Mouse (Mus musculus) adrenal gland, adult (tissue): ENCODE results near the gene Qdpr.

Source experiments
- DNase-seq, 2 experiments: peaks; one replicate each; pipeline ENCODE4 v3.0.0; 2022 to 2023; ENCODE audit warnings: low spot score in 1 of 2; ENCODE audit not compliant: inconsistent age in 2 of 2

Qdpr gene

DNA sequence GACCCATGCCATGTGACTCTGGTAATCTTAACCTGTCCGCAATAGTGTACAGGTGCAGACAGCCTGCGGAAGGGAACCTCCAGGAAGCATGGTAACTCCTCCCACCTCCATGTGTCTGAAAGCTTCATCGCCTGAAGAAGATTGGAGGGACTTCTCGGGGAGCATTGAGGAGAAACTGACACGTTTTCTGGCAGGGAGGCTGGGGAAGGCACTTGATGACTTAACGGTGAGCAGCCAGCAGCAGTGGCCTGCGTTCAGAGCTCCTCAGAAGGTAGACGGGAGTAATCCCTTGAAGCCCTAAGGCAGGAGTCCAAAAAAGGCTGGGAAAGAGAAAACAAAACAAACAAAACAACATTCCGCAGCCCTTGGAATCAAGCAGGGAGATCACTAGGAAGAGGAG is 4.4 kb upstream of the Qdpr start:
- peak in 1 of 2 experiments; percentile 13 for DNase-seq

DNA sequence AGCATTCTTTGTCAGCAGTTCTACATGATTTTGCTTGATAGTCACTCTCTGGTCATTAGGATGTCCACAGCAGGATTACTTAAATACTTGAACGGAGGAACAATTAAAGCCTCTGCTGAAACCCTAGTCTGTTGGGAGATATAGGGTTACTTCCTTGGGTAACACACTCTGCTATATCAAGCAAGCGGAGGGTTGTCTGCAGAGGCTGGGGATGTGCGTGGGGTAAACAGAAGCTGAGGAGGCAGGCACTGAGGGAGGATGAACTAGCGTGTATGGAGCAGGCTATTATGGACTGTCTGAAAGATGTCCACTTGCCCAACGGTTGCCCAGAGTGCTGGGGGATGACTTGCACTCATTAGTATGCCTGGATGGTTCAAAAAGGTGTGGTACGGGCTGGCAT is 3.4 kb upstream of the Qdpr start, which contains the start of gene Clrn2:
Clrn2 (plus strand) TSS at position 301 of the 400 bp plus-strand sequence.
- no peak for DNase-seq

DNA sequence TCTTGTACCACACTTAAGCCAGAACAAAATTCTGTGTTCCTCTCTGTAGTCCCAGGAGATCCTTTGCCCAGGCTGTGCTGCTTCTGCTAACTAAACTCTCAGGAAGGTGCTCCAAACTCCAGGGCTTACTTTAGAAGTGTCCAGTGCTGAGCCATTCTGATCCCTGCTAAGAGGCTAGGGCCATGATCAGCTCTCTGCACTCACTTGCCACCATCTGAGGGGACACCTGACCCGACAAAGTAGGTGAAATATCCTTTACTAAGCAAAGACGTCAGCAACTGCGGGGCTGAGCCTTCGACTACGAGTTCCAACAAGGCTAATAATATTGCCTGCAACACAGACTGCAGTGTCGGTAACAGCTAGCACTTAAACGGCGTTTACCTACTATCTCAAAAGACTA is 830 bp downstream of the Qdpr start:
- peak in 1 of 2 experiments; percentile 18 for DNase-seq

DNA sequence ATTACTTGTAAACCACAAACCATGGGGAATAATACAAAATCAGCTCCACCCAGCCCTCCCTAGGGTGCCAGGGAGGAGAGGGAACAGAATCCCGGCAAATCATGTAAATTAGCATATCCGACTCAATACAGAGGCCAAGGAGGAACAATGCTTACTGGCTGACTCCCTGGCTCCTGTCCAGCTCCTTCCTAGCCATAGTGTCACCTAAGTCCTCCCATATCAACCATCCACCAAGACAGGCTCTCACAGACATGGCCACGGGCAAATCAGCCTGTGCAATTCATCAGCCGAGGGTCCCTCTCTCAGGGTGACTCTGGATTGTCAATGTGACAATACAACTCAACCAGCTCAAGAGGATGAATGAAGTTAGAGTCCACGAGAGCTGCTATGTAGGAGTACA is 1.4 kb downstream of the Qdpr start:
- DNase-seq = peak in 1 of 2 experiments; percentile 20

DNA sequence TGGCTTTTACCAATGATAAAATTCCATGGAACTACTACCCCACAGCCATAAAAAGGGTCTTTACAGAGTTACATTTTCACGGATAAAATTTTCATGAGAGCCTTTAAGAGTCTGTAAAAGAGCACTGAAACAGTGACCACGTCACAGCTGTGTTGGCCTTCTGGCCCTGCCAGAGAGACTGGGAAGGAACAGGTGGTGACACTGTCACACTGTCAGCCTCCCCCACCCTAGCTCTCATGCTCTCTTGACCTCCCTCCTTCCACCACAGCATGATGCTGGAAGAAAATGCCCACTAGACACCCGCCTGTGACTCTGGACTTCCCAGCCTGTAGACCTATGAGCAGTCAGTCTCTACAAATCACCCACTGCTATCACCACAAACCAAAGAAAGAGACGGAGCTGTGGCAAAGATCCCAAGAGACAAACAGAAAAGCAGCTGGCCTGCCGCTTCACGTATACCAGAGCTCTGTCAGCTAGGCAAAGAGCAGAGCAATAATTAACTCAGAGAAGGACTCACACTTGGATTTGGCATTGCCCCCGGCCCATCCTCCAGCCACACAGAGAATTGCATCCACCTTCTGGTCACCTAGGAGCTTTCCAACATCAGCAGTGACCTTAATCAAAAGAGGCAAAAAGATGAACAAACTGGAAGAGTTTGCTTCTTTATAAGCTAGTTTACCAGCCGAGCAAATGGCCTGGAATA is 5.8 kb downstream of the Qdpr start:
- no peak for DNase-seq

DNA sequence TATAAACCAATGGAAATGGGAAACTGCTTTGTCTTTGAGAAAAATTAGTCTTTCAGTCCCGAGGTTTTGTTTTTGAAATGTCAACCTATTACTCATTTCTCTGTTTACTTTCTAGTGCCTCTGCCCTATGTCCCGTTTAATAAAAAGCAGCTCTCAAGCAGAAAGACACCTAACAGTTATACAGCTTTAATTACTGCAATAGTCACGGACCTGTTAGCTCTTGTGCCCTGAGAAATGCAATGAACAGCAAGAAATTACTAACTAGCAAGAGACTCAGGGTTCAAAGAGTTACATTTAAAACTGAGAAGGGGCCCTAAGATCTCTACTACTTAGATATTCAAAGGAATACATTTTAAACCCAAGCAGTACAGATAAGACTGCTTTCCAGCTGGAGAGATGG is 8.3 kb downstream of the Qdpr start:
- DNase-seq = no peak

DNA sequence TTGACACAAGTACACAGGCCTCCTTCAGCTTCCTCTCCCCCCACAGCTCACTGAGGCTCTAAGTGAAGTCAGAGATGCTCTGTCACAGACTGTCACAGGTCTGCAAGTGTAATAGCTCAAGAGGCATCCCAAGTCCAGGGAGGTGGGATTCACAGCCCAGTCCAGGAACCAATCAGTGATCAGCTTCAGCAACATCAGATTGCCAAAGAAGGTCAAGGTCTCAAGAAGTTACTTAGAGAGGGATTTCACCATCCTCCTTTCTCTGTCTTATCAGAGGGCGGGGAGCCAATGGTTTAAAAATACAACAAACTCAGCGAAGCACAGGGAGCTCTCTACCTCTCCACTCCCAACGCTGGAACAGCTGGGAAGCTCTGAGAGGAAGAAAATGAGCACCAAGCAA is 8.9 kb downstream of the Qdpr start:
- peak; percentile 23 to 75 for DNase-seq

DNA sequence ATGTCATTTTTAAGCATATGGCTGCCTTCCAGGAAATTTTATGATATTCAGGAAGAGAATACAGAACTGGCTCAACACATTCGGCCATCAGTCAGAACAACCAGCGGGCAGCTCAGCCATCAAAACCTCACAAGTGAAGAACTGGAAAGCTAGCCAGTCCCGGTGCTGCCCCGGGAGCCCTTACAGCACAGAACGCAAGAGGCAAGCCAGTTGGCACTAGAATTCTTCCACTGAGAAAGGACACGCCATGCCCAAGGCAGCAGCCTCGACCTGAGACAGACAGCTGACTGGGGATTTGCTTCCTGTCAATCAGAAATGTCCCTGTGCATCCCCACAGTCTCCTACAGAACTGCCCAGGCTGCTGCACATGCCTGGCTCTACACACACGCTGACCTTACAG is 11.7 kb downstream of the Qdpr start:
- DNase-seq = no peak

DNA sequence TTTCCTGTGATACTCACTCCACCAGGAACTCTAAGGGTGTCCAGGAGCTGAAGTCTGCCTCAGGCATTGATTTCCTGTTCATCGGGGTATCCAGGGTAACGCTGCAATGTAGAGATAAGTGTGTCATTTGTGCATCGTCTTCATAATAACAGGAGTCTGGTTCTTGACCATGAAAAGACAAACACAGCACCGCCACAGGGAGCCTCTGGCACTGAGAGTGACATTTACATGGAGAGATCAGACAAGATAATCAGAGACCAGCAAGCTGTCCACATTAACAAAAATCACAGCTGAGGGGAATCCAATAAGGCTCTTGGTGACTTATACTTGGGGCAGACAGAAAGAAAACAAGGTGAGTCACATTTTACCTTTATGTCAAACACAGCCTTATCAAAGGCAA is 12.2 kb downstream of the Qdpr start:
- DNase-seq = peak in 1 of 2 experiments; percentile 54

DNA sequence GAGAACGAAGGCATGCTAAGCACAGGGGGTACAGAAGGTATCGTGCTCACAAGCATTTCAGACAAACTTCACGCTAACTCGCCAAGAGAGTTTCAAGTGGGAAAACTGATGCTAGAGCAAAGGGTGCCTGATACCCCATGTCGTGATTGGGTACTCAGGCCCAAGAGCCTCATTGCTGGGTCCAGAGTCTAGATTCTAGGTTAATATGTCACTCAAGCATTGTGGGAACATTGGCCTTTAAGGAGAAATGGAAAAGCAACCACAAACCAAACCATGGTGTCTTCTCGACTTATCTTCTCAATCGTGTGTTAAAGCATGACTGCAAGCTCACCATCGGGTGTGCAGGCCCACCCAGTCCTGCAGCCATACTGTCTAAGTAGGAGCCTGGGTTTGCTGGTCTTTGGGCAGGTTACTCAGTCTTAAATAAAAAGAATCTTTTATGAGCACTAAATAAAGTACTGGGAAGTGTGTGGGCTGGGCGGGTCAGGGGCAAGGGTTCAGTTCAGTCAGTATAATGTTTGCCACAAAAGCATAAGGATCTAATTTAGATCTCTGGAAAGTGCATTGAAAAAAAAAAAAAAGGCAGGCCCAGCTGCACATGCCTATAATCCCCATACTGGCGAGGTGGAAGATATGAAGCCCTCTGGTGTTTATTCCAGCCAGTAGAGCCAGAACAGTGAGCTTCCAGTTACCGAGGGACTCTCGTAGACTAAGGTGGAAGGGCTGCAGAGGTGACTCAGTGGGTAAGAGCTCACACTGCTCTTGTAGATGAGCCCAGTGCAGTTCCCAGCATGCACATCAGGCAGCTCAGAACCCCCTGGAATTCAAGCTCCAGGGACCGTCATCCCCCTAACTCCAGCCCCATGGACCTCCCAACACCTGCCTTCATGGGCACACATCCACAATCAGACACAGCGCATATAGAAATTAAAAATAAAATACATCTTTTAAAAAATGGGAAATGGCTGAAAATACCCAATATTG is 13.8 kb downstream of the Qdpr start:
- no peak for DNase-seq

DNA sequence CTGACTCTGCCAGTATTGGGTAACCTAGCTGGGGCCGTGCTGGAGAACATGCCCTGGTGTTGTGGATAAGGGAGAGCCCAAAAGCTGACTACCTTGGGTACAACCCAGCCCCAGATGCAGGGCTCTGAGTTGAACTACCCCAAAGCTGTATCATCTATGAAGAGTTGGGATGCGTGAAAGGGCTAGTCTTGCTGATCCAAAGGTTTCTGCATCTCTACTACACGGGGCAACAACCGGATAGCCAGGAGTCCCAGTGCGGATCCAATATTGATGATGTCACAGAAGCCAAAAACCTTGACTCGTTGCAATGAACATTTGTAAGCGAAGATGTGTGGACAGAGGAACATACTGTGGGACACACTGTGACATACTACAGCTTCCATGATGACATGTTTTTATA is 22.1 kb downstream of the Qdpr start:
- peak in 1 of 2 experiments; percentile 16 for DNase-seq

DNA sequence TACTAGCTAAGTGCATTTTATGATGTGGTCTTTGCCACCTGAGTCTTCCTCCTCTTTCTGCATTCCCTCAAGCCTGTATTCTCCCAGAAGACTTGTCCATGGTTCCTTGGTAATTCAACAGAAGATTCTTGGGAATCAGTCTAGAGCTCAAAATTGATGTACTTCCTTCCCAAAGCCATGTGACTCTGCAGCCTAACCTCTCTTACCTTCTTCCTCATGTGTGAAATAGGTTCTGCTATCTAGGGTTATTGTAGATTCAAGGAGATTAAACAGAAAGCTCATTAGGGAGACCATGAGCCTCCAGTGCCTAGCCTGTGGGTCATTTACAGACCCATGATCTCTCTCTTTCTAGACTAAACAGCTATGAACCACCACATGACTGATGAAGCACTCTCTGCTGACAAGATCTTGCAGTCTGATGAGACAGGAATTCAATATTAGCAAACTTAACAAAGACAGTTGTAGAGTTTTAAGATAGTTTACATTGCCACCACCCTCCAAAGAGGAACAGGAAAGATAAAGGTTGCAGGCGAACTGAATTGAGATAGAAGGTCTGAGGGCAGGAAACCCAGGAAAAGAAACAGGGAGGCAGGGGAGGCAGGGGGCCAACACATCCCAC is 23.5 kb downstream of the Qdpr start:
- DNase-seq = peak in 1 of 2 experiments; percentile 12

DNA sequence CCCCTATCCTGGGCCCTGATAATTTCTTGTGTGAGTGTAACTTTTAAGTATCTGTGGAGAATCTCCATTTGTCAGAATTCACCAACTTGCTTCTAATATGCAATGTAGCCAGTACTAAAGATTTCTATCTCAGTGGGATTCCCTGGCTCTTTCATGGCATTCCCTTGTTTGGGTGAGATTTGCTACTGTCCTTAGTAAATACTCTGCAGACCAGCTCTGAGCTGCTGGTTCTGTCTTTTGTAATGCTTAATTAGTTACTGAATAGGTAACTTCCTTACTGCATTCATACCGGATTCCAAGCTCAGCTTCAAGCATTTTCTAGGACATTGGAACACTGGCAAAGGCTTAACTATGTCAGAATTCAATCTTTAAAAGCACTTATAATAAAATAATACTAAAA is 24.3 kb downstream of the Qdpr start:
- DNase-seq = peak in 1 of 2 experiments; percentile 12

DNA sequence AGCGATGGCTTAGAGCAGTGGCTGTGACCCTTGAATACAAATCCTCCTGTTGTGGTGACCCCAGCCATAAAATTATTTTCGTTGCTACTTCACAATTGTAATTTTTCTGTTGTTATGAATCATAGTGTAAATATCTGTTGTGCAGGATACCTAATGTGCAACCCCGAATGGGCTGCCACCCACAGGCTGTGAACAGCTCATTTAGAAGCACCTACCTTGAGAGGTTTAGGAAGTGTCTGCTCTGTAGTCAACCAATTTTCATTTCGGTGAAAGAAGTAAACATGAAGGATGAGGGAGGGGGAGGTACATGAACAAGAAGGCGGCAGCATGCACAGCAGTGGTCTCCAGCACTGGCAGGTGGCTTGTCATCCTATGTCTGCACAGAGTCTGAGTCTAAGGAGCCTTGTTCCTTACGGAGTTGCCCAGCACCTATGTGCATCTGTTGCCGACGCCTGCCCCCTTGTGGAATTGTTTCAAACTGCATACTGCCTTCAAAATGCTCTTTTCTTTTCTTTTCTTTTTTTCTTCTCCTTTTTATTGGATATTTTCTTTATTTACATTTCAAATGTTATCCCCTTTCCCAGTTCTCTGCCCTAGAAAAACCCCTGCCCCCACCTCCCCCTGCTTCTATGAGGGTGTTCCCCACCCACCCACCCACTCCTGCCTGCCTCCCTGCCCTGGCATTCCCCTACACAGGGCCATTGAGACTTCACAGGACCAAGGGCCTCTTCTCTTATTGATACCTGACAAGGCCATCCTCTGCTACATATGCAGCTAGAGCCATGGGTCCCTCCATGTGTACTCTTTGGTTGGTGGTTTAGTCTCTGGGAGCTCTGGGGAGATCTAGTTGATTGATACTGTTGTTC is 25.8 kb downstream of the Qdpr start:
- DNase-seq = peak in 1 of 2 experiments; percentile 77

DNA sequence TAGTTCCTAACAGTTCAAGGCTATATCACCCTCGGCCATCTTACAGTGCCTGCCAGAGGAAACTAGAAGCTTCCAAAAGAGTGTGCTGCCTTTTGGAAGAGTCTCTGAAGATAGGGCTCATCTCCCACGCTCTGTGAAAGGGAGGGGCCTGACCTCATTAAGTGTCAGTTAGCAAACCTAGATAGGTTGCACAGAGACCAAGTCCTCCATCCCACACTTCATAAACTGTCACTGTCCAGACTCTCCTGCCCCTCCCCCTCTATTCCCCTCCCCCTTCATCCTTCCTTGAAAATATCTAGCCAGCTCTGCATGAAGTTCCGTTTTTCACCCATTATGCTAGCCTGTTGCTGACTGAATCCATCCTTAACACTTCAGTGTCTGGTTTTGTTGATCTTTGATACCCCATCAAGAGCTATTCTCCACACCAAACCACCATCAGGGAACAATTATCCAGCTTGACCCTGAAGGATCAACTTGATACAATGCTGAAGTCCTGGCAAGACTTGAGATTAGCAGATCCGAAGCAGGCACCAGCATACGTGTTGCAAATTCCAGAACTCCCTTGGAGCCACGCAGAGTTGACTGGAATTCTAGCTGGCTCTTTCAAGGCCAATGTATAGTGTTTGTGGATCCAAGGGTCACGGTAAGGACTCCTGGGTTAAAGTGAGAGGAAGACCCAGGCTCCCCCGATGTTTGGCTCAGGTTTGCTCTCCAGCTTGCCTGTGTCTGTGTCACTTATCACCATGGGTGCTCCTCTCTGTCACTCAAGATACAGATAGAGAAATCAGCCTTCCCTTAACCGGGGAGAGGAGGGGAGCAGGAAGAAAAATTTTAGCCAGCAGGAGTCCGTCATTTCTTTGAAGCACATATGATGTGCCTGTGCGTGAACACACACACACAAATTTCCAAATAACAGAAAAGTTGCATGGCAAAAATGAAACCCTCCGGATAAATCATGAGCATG is 27.9 kb downstream of the Qdpr start:
- DNase-seq = peak in 1 of 2 experiments; percentile 15

DNA sequence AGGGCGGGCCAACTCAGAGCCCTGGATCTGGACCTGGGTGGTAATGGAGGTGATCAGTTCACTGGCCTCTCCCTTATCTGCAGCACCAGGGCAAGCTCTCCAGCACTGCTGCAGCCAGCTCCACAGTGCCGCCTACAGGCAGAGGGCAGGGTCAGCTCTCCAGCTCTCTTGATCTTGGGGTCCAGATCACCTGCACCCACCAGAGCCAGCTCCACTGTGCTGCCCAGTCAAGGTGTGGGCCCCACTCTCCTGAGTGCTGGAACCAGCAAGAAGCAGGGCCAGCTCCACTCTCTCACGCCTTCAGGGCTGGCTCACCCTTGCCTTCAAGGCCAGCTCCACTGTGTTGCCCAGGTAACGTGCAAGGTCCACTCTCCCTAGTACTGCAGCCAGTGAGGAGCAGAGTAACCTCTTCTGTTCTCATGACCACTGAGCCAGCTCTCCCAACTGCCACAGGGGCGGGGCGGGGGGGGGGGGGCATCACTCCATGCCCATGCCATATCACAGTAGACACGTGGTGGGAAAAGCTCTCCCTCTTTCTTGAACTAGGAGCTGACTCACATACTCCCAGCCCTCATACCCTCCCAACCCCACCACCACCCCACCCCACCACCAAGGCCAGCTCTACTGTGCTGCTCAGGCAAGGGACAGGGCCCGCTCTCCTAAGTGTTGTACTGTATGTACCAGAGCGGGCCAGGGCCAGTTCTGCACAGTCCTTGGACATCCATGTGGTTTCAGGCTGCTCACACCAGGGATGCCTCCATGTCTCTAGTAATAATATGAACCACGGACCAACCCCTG is 30.0 kb downstream of the Qdpr start:
- peak; percentile 21 to 69 for DNase-seq

DNA sequence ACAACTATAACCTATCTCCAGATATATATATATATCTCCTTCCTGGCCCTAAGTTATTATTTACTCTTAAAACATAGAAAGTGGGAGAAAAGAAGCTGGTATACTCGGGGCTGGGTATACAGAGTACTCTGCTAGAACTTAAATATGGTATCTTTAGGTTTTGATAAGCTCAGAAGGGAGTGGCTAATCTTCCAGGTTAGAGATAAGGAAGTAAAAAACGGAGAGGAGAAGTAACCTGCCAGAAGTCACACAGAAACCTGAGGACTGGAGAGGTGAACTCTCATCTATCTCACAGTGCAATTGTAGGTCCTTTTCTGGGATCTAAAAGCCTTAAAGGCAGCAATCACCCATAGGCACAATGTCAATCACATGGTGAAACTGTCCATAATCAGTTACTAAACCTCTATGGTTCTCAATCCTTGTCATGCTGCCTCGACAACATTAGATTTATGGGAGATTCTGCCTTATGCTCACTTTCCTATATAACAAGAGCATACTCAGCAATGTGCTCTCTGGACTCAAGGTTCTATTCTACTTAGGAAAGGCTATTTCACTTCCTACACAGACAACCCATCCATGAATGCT is 32.1 kb downstream of the Qdpr start:
- DNase-seq = peak in 1 of 2 experiments; percentile 10

DNA sequence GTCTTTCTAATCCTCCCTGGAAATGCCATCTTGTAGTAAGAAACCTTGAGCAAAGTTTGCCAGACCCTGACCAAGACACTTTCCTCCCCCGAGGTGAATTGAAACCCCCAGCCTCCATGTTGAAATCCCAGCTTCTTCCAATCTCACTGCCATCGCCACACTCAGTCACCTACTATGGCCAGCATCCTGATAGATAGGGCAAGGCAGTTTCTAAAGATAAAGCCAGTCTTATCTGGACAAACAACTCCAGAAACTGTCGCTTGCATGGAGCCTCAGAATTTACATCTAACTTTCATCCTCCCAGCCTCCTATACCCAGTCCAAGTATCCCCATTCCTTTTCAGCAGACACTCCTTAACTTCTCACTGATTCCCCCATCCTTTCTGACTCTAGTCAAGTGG is 33.6 kb downstream of the Qdpr start:
- no peak for DNase-seq
